Mouse (Mus musculus): ENCODE measurements around the gene Ric3. TPM values are rescaled to one million over a fixed set of nuclear protein-coding genes. Genes with fewer than 3 reads are reported as not detected.
"Not testable (repeated sequence)": the region's sequence is repeated elsewhere in the genome, so short reads cannot be mapped to it uniquely, and the experiment has no call there.

Gene Ric3
- under 1 TPM; 0.45 to 0.67 TPM for total RNA-seq (2021)

DNA sequence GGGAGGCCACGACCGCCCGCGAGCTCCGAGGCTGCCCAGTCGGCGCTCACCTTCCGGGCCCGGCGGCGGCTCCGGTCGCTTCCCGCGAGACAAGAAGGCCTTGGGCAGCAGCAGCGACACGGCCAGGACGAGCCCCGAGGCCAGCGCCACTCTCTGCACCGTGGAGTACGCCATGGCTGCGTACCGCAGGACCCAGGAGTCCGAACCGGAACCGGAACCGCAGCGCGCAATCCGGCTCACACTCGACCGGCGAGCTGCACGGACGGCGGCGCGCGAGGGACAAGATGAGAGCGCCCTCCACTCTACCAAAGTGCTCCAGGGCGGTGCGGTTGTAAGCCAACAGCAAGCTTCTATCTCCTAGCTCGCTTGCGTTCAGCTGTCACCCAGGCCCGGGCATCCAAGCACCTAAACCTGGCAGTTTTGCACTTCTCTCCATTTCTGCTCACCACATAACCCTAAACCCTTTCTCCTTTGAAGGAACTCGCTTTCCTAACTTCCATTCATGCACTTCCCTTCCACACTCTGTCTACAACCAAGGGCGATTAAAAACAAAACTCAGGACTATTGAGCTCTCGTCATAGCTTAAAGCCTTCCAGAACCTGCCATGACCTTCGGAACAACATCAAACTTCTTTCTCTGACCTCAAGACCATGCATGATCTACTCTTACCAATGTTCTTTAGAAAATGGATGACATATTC is at the start of gene Ric3:
Gene Ric3 (minus strand): TSS at position 219 of the 700 bp plus-strand sequence.
- intact Hi-C loops (cut with DNase I) = no loop called here

GRCm38 (mm10) chr7:109131565-109131964 is 48.4 kb upstream of the Ric3 start:
- intact Hi-C loops (cut with DNase I) = no loop called here
- DNase-seq = no peak

More for the DNA sequence above, at the start of gene Ric3:
- DNase-seq = peak; percentile 2 to 7

GRCm38 (mm10) chr7:109129946-109130686 is 47.0 kb upstream of the Ric3 start:
- intact Hi-C loops (cut with DNase I) = no loop called here
- DNase-seq = no peak

GRCm38 (mm10) chr7:109129442-109129841 is 46.3 kb upstream of the Ric3 start:
- intact Hi-C loops (cut with DNase I) = no loop called here
- DNase-seq = peak; percentile 28 to 60

GRCm38 (mm10) chr7:109115929-109116328 is 32.8 kb upstream of the Ric3 start:
- DNase-seq = no peak
- intact Hi-C loops (cut with DNase I) = no loop called here

GRCm38 (mm10) chr7:109115488-109115887 is 32.4 kb upstream of the Ric3 start:
- intact Hi-C loops (cut with DNase I); DNase-seq: not testable (repeated sequence)

DNA sequence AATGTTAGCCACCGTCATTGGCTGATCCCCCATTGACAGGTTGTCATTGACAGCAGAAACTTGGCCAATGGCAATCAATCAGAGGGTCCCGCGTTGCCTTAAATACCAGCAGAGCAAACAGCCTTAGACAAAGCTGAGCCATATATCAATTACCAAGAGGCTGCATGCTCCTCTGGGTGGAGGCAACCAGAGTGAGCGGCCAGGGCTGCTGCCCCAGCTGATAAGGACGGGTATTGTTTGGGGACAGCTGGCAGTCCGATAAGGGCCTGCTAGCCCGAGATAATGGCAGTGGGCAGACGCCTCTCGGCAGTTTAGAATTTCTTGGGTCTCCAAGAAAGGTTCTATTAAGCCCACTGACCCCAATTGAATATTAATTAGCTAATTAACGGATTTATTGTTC is 31.8 kb upstream of the Ric3 start:
- intact Hi-C loops (cut with DNase I) = no loop called here
- no peak for DNase-seq

- no peak for DNase-seq
- intact Hi-C loops (cut with DNase I) = no loop called here
Measured at GRCm38 (mm10) chr7:109111000-109111399, 27.9 kb upstream of the Ric3 start.

GRCm38 (mm10) chr7:109104894-109105293 is 21.8 kb upstream of the Ric3 start:
- DNase-seq = no peak
- intact Hi-C loops (cut with DNase I) = no loop called here

DNA sequence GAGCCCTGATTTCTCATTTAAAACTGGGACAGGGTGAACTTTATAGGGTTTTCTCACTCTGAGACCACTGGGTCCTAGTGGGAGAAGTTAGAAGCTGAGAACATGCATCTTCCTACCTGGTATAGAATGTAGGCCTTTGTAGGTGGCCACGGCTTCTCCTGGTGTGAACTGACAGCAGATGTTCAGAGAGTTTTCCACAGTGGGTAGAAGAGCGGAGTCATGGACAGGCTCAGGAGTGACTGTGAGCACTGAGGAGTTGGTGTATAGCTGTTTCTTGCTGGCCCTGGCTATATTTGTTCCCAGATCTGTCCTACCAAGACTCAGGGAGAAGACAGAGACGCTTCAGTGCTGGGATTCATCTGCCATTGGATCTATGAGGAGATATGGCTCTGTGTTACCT is 18.0 kb upstream of the Ric3 start:
- intact Hi-C loops (cut with DNase I) = no loop called here
- DNase-seq = no peak

DNA sequence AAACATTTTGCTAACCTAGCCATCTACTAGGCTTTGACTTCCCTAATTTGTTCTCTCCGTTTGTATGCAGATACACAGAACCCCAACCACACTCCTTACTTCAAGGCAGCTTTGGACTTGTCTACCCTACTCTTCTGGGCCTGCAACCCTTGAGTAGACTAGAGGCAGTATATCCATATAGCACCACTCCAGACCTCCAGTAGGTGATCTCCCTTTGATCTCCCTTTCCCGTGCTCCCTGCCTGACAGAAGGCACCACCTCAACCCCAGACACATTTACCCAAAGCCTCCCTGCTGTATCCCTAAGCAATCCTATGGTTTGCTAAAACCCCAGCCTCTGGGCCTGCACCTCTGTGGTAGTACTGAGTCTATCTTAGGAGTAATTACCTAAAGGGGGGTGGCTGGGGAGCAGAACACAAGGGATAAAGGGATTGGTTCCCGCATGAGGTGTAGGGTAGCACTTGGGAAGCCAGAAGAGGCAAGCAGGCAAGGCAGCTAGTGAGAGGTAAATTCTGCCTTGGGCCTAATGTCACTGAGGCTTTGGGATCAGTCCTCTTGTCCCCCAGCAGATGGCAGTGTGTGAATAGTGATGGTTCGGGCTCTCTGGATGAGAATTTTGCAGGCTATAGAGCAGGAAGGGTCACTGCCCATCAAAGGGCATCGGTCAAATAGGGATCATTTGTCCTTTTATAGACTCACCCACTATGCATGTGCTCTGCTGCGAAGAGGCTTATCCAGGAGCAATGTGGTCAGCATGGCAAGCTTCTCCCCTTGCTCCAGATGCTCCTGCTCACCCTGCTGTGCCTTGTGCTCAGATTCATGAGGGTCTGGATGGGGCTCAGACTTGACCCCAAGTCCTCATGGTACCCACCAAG is 15.3 kb upstream of the Ric3 start:
- peak; percentile 24 to 54 for DNase-seq
- intact Hi-C loops (cut with DNase I) = loop anchor here (1.0 kb wide), 1 partner anchor 326 kb away; no protein-coding TSS in a partner anchor

DNA sequence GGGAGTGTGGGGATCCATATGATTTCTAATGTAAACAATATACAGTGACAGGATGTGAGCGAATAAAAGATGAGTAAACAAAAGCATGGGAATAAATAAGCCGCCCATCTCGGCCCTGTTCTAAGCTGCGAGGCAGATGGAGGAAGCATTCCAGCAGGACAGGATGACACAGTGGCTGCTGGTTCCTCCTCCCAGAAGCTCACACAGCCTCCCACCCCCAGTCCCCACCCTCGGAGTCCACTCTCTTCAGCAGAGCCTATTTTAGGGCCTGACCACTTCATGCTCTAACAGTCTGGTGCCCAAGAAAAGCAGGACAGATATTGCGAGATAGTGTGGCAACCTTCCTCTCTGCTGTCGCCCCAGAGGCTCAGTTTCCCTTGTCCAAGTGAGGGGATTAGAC is 14.1 kb upstream of the Ric3 start:
- no peak for DNase-seq
- intact Hi-C loops (cut with DNase I) = no loop called here

DNA sequence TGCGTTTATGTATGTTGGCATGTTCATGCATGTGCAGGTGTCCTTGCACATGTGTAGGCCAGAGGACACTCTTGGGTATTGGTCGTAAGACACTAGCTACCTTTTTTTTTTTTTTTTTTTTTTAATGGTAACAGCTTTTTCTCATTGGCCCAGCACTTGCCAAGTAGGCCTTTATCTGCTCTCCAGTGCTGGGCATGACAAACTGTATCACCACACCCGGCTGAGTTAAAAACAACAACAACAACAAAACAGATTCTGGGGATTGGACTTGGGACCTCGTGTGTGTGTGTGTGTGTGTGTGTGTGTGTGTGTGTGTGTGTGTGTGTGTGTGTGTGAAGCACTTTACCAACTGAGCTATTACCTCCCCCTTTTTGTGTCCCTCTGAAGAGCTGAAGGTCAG is 13.5 kb upstream of the Ric3 start:
- intact Hi-C loops (cut with DNase I) = no loop called here
- DNase-seq = no peak

- intact Hi-C loops (cut with DNase I) = no loop called here
- no peak for DNase-seq
Measured at GRCm38 (mm10) chr7:109094294-109094693, 11.2 kb upstream of the Ric3 start.

DNA sequence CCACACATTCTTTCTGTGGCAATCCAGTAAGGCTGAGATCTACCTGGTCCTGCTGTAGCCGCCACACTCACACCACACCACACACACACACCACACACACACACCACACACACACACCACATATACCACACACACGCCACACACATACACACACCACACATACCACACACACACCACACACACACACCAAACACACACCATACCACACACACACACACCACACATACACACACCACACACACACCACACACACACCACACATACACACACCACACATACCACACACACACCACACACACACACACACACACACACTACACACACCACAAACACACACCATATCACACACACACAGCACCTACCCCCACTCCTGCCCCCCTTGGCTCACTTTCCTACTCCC is 8.2 kb upstream of the Ric3 start:
- intact Hi-C loops (cut with DNase I); DNase-seq: not testable (repeated sequence)

DNA sequence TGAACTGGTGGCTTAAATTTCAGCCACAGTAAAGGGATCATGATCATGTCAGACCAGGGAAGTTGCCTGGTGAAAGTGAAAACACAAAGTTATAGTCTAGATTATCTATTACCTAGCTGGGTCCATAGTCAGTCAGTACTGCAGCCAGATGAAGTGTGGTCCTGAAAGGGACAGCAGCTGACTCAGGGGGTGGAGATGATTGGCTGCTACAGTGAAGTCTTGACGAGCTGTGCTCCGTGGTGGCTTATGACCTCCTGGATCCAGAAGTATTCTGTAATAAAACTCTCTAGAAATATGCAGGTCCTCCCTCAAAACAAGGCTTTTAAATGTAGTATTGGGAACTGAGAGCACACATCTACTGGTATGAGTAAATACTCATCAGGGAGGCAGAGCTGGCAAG is 3.8 kb upstream of the Ric3 start:
- intact Hi-C loops (cut with DNase I) = no loop called here
- no peak for DNase-seq

GRCm38 (mm10) chr7:109083813-109084184 is 668 bp upstream of the Ric3 start:
- no peak for DNase-seq
- intact Hi-C loops (cut with DNase I) = no loop called here

DNA sequence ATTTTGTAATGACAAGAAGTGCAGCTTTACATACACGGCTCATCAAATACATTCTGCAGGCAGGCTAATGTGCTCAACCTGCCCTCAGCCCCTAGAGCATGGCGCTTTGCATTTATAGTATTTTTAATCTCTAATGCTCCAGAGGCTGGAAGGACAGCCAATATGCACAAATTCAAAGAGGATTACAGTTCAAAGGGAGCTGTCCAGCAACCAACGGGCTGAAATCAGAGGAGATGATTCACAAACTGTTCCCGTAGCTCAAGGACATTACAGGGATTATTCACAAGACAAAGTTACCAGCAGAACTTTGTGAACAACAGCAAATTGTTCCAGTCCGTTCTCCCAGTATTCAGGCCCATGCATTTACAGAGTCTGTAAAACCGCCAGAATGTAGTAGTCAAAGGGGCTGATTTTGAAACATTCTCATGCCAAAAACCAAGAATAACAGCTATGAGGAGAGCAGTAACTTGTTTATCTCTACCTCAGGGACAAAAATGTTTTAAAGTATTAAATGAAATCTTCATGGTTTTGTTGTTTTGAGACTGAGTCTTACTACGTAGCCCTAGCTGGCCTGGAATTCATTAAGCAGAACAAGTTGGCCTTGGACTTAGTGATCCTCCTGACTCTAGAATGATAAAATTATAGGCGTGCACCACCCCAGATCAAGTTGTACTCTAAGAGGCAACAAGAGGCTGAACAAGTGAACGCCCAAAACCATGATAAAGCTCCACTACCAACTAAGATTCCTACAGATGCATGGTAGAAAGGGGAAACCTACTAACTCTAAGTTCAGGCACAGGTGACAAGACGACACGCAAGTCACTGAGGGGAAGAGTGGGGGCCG is 640 bp downstream of the Ric3 start:
- peak; percentile 44 to 55 for DNase-seq
- intact Hi-C loops (cut with DNase I) = no loop called here

DNA sequence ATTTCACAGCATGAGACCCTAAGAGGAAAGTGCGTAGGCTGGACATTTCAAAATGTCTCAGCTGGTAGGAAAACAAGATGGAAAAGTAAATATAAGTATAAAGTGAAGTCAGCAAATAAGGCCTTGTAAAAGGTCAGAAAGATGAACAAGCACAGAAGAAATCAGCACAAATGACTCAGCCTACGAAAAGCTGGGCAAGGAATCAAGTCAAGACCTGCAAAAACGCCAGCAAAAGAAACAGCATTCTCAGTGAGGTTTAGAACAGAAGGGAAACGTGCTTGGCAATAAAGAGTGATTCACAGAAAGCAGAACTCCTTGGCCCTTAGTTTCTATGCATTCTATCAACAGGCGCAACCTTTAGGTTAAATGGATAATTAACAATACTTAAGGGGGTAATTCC is 10.8 kb downstream of the Ric3 start:
- no peak for DNase-seq
- intact Hi-C loops (cut with DNase I) = no loop called here

DNA sequence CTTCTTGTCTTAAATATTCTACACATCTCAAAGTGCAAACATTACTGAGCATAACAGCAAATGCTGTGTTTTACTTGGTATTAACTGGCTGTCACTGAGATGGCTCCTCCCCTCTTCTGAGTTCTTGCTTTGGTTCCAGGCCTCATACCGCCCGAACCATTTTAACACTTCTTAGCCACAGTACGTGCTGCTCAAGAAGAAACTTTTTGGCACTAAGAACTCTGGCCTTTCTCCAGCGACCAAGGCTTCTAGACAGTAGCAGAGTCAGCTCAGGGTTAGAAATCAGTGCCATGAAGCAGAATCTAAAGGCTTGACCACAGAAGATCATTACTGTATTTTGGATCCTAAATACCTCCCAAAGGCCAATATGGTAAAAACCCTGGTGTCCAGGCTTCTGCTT is 13.5 kb downstream of the Ric3 start:
- intact Hi-C loops (cut with DNase I) = no loop called here
- no peak for DNase-seq
